Mouse (Mus musculus): ENCODE measurements around the gene Nup160.

- TF ChIP-seq CTCF (IDR thresholded peaks at IDR 0.05) = no peak
- TF ChIP-seq EP300 (IDR thresholded peaks at IDR 0.05) = no peak
Measured at GRCm38 (mm10) chr2:90781323-90781722, 104.3 kb downstream of the Nup160 start.
